Mouse (Mus musculus): Measurements from ENCODE around the gene Afmid. TPM values are rescaled to one million over a fixed set of nuclear protein-coding genes. Genes with fewer than 3 reads are reported as not detected.
"Not testable (repeated sequence)": the region's sequence is repeated elsewhere in the genome, so short reads cannot be mapped to it uniquely, and the experiment has no call there.

Gene Afmid
- total RNA-seq, 2 experiments from 2014 or later, result 18.1 to 21.7 TPM

- DNase-seq (ENCODE audit: low spot score in 2 of 2), result no peak
Measured at GRCm38 (mm10) chr11:117823411-117823810, 2.3 kb upstream of the Afmid start.

DNA sequence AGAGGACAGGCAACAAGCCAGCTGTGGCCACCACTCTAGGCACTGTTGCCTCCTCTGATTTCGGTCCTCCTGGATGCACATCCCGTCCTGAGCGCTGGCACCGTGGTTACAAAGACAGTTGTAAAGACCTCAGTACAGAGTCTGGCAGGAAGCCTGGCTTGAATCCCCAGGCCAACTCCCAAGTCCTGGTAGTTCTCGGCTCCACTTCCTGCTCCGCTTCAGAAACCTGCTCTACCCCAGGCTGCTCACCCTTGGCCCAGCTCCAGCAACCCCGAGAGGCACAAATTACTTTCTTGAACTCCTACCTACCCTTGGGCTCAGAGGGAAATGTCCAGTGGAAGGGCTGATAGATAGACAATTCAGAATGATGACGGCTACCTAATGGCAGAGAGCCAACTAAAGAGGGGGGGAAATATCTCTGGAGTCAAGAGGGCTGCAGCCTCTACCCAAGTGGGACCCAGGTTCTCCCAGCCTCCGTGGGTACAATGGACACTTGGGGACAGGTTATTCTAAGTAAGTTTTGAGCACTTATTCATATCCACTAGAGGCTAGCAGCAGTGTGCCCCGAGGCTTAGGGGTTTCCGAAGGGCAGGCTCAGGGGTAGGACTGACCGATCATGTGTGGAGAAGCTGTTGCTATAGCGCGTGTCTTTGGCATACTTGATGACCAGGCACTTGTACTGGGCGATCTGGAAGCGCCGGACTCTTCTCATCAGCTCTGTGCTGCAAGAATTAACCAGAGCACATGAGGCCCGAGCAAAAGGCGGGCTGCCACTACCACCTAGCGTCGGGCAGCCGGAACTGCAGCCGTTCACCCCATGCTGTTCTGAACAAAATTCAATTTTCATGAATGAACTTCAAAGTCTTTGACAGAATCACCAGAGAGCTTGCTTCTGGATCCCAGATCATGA is 1.4 kb upstream of the Afmid start:
- peak; percentile 60 to 67 for DNase-seq (ENCODE audit: low spot score in 2 of 2)

DNA sequence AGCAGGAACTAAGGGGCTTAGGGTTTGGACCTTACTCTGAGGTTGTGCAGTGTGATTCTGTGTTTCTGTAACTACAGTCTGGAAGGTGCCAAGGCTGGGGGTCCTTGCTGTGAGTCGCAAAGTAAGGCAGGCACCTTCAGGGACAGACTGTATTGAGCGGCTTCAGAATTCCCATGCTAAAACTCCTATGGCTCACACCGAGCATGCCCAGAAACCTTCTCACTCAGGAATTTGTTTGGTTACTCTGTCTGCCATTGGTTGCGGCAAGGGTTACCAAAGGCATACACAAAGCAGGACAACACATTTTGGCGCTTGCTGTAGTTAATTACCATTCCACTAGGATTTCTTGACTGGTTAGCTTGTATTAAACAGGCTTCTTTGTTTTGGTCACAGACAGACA is 440 bp downstream of the Afmid start:
- no peak for DNase-seq (ENCODE audit: low spot score in 2 of 2)

DNA sequence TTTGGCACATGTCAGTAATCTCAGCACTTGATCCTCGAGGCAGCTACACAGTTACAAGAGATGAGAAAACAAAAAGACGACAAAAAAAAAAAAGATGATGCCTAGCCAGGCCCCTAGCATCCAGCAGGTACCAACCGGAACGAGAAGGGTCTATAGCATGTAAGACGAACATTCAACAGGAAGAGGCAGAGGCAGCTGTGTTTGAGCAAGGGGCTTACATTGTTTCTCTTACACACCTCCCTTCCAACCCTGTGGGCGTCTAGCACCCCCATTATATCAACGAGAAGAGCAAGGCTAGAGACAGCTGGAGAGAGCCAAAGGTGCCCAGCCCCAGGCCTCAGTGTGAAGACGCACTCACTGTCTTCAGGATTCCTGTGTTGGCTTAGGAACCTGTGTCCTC is 1.2 kb downstream of the Afmid start:
- DNase-seq (ENCODE audit: low spot score in 2 of 2), result no peak

DNA sequence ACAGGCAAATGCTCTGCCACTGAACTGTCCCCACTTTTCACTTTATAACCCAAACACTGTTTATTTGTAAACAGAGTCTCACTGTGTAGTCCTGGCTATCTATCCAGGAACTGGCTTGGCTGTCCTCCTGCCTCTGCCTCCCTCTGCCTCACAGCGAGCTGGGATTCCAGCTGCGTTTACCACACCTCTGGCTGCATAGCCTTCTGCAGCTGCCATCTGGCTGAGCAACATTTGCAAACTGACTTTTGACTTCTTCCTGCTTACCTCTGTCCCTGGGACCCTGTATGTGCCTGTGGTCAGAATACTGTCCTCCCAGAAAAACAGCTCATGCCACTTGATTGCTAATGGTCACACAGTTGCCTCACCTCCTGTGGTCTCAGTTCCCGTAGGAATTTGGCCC is 1.7 kb downstream of the Afmid start:
- no peak for DNase-seq (ENCODE audit: low spot score in 2 of 2)

DNA sequence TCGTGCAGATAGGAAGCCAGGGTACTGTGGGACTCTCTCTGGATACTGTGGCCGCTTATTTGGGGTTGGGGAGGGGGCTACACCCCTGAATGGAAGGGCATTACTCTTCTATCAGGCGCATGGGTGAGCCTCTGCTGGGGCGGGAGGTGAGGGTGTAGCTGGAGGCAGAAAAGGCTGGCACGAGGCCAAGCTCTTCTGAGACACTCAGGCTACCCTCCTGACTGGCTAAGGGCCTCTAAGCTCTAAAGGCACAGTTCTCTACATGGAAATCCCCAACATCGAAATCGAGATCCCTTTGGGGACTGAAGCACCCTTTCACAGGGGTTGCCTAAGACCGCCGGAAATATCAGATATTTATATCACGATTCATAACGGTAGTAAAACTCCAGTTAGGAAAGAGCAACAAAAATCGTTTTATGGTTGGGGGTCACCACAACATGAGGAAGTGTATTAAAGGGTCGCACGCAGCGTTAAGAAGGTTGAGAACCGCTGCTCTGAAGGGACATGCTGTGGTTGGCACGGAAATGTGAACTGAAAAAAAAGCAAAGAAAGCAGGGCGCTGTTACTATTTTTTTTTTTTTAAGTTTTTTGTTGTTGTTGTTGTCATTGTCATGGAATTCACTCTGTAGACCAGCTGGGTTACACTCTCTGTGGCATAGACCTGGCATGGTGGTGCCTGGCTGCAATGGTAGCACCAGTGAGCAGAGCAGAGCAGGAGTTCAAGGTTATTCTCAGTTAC is 2.6 kb downstream of the Afmid start:
- no peak for DNase-seq (ENCODE audit: low spot score in 2 of 2)

GRCm38 (mm10) chr11:117828888-117829604 is 3.3 kb downstream of the Afmid start:
- DNase-seq (ENCODE audit: low spot score in 2 of 2), result no peak

- no peak for DNase-seq (ENCODE audit: low spot score in 2 of 2)
Measured at GRCm38 (mm10) chr11:117829671-117830215, 4.0 kb downstream of the Afmid start.

GRCm38 (mm10) chr11:117830401-117830800 is 4.7 kb downstream of the Afmid start:
- DNase-seq (ENCODE audit: low spot score in 2 of 2), result no peak

DNA sequence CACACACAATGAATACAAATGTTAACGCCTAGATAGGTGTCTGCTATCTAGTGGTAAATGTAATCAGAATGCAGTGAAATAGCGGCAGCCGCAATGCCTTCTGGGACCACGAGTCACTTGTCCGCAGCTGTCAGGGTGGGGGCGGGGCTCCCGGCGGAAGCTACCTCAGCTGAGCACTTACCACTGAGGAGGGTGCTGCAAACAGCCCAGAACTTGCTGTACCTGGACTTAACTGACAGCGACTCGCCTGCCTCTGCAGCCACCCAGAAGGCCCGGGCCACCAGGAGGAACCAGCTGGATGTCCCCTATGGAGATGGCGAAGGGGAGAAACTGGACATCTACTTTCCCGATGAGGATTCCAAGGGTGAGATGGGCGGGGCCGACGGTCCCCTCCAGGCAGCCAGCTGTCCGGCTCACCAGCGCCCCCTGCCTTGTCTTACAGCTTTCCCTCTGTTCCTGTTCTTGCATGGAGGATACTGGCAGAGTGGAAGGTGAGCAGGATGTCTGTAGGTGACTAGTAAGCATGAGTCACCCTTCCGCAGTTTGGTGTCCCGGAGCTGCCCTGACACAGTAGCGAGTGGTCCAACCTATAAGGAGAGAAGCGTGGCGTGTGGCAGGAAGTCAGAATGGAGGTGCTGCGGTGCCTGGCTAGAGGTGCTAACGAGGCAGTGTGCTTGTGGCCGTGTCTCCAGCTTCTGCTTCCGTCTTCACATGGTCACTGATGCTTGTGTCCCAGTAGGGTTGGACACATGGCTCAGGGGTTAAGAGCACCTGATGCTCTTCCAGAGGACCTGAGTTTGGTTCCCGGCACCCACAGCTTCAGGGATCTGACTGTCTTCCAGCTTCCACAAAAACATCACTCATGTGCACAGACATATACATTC is 6.6 kb downstream of the Afmid start:
- DNase-seq (ENCODE audit: low spot score in 2 of 2), result peak in 1 of 2 experiments; percentile 51

- DNase-seq (ENCODE audit: low spot score in 2 of 2), result not testable (repeated sequence)
Measured at GRCm38 (mm10) chr11:117833509-117833908, 7.8 kb downstream of the Afmid start.

- no peak for DNase-seq (ENCODE audit: low spot score in 2 of 2)
Measured at GRCm38 (mm10) chr11:117834086-117834485, 8.4 kb downstream of the Afmid start.

GRCm38 (mm10) chr11:117836306-117836705 is 10.6 kb downstream of the Afmid start:
- DNase-seq (ENCODE audit: low spot score in 2 of 2), result no peak

DNA sequence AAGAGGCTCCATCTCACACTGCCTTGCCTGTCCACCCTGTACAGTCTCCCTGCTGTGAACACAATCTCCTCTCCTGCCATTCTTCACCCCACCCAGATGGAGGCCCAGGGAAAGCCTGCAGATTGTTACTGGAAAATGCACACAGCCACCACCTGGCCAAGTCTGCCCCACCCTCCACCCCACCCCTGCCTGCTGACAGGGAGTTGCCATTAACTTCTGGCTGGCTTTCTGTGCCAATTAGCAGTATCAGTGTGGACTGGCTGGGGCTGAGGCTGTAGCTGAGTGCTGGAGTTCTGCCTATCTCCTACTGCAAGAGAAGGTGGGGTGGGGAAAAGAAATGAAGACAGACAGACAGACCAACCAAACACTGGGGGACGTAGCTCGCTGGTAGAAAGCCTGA is 12.8 kb downstream of the Afmid start:
- no peak for DNase-seq (ENCODE audit: low spot score in 2 of 2)

- DNase-seq (ENCODE audit: low spot score in 2 of 2), result no peak
Measured at GRCm38 (mm10) chr11:117839021-117839420, 13.3 kb downstream of the Afmid start.

- DNase-seq (ENCODE audit: low spot score in 2 of 2), result no peak
Measured at GRCm38 (mm10) chr11:117840910-117841309, 15.2 kb downstream of the Afmid start.

DNA sequence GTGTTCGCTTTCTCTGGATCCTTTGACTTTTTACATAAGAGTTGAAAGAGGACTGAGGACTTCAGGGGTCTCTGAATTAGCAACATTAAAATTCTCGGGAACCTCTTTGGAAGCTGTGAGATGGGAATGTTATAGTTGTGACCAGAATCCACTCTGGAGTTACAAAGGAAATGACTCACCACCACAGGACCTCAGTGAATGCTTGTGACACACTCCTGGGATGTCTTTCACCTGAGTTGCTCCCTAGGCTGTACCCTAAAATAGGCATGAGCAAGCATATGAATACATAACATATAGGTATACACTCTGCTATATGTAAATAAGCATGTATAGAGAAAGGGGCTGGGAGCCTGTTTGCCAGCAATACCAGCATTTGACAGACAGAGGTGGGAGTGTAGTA is 17.7 kb downstream of the Afmid start:
- DNase-seq (ENCODE audit: low spot score in 2 of 2), result no peak

DNA sequence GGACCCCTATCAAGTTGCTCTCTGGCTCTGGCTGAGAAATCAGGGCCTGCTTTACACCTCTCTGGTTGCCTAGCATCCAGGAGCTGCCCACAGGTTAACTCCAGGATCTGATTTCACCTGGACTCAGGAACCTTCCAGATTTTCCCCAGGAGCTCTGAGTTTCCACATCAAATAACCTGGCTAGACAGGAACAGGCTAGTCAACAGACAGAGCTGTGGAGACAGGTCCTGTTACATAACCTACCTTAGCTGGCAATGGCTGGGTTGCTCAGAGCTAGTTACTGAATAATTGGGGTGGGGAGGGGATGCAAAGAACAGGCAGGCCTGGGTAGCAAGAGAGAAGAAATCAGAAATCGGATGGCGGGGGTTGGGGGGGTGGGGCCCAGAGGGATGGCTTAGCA is 19.3 kb downstream of the Afmid start:
- DNase-seq (ENCODE audit: low spot score in 2 of 2), result no peak

DNA sequence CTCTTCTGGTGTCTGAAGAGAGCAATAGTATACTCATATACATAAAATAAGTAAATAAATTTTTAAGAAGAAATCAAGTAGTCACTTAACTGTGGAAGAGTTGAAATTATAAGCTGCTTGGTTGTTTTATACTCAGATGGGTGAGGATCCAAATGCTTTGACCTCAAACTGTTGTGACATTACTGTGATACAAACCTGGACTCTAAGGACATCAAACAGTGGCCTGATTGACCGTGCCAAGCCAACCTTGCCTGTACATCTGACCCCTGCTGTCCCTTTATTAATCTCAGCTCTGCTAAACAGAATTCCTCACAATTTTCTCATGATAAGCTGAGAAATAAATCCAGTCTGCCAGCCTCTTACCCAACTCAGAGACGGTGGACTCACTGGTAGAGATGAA is 19.9 kb downstream of the Afmid start:
- no peak for DNase-seq (ENCODE audit: low spot score in 2 of 2)

DNA sequence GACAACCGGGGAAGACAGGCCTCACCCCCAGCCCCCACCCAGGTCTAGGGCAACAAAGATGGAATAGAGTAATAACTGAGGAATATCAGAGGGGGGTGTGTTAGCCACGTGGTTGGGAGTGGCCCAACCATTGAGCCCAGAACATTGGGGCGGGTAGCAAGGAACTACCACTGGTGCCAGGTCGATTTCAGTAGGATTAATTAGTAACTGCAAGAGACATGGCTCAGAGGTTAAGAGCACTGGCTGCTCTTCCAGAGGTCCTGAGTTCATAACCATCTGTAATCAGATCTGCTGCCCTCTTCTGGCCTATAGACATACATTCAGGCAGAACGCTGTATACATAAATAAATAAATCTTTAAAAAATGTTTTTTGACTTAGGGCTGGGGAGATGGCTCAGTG is 20.9 kb downstream of the Afmid start:
- DNase-seq (ENCODE audit: low spot score in 2 of 2), result no peak

All from adrenal gland, postnatal 4 days (tissue).